1 mouse cellular context compared by ENCODE assay signal in the genomic region with DNA sequence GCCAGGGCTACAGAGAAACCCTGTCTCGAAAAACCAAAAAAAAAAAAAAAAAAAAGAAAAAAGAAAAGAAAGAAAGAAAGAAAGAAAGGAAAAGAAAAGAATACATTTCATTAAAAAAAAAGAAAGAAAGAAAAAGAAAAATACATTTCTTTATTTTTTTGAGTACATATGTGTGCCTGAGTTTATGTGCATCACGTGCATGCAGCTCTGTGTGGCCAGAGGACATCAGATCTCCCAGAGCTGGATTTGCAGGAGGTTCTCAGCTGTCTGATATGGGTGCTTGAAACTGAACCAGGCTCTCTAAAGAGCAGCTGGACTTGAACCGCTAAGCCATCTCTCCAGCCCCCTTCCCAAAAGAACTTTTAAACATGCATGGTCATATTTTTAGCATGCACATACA.
A peak's percentile ranks its signal among the peaks of the same experiment; 100 is the strongest.
TF ChIP-seq lines count a peak whose summit lies in the region.

No protein-coding gene starts in this region.

TF ChIP-seq in MEL, 35 proteins besides CTCF, POLR2A, EP300 and RAD21:
- TF ChIP-seq BHLHE40 (IDR thresholded peaks at IDR 0.05; ENCODE audit: borderline replicate concordance, low read depth, low read length) (peak; percentile 84), TCF12 (IDR thresholded peaks at IDR 0.05; ENCODE audit: low read depth, low read length) (no peak), JUND (IDR thresholded peaks at IDR 0.05; ENCODE audit: low read depth, low read length) (no peak), POLR2AphosphoS2 (IDR thresholded peaks at IDR 0.05; ENCODE audit: low read length) (no peak), SIN3A (IDR thresholded peaks at IDR 0.05; ENCODE audit: low read length) (peak; percentile 1; the same call in 1 of the 2 replicates), KAT2A (conservative IDR thresholded peaks at IDR 0.05; ENCODE audit: low read depth, low read length) (no peak), MYC (IDR thresholded peaks at IDR 0.05; ENCODE audit: low read depth, low read length) (no peak), ZC3H11A (IDR thresholded peaks at IDR 0.05; ENCODE audit: low read depth, low read length) (no peak), E2F4 (IDR thresholded peaks at IDR 0.05; ENCODE audit: borderline replicate concordance, low read depth, low read length) (no peak), TBP (IDR thresholded peaks at IDR 0.05; ENCODE audit: low read depth, low read length) (no peak), ELF1 (IDR thresholded peaks at IDR 0.05; ENCODE audit: low read depth, low read length) (no peak), MYB (IDR thresholded peaks at IDR 0.05; ENCODE audit: low read depth, low read length) (no peak), MAX (IDR thresholded peaks at IDR 0.05; ENCODE audit: low read length) (no peak), SMC3 (IDR thresholded peaks at IDR 0.05; ENCODE audit: low read depth, low read length) (no peak), USF2 (IDR thresholded peaks at IDR 0.05; ENCODE audit: borderline replicate concordance in 1 of 2, insufficient read depth in 1 of 2, low read depth in 1 of 2, low read length in 2 of 2) (no peak), ETS1 (IDR thresholded peaks at IDR 0.05; ENCODE audit: low read depth, low read length) (no peak), GABPA (IDR thresholded peaks at IDR 0.05; ENCODE audit: low read depth, low read length) (no peak), USF1 (IDR thresholded peaks at IDR 0.05; ENCODE audit: low read depth, low read length) (peak; percentile 60; the same call in 1 of the 2 replicates), MEF2A (IDR thresholded peaks at IDR 0.05; ENCODE audit: extremely low read depth, insufficient replicate concordance, low read depth, low read length, poor library complexity, severe bottlenecking) (no peak), POLR2AphosphoS5 (IDR thresholded peaks at IDR 0.05; ENCODE audit: borderline replicate concordance, low read depth, low read length) (no peak), ZNF384 (IDR thresholded peaks at IDR 0.05; ENCODE audit: low read depth, low read length) (no peak), NELFE (IDR thresholded peaks at IDR 0.05; ENCODE audit: low read depth, low read length) (peak; percentile 23; the same call in 1 of the 2 replicates), UBTF (IDR thresholded peaks at IDR 0.05; ENCODE audit: borderline replicate concordance, insufficient read depth, low read depth, low read length) (no peak)
TF ChIP-seq in MEL: peak in this region for 4.
